Mouse (Mus musculus) erythroid progenitor cell, adult 5-6 weeks (primary cell): ENCODE measurements at regions not wholly inside any gene's neighbourhood (a gene's known extent, or its start where the extent isn't known, plus 50 kb on each side); places are given as distances from the start of the nearest gene placed in this dataset.

ENCODE experiments used
- ATAC-seq: replicated peaks from 2 replicates; pipeline ENCODE4 v1.8.0; 2016; ENCODE audit warnings: moderate number of reproducible peaks, mild to moderate bottlenecking, moderate TSS enrichment, inconsistent platforms; ENCODE audit not compliant: poor library complexity, low FRiP score, severe bottlenecking

- ATAC-seq = no peak
These were observed 477.2 kb upstream of the Syt1 start for GRCm38 (mm10) chr10:109488000-109488399.

GRCm38 (mm10) chr10:109486917-109487604, 476.3 kb upstream of the Syt1 start:
- no peak for ATAC-seq

- ATAC-seq = no peak
These were observed 469.8 kb upstream of the Syt1 start for GRCm38 (mm10) chr10:109480551-109480950.

GRCm38 (mm10) chr10:109479941-109480340, 469.2 kb upstream of the Syt1 start:
- no peak for ATAC-seq

GRCm38 (mm10) chr10:109466516-109466915, 455.7 kb upstream of the Syt1 start:
- no peak for ATAC-seq

- no peak for ATAC-seq
These were observed 420.3 kb upstream of the Syt1 start for GRCm38 (mm10) chr10:109431112-109431511.

- ATAC-seq = no peak
These were observed 417.1 kb upstream of the Syt1 start for GRCm38 (mm10) chr10:109427878-109428277.

GRCm38 (mm10) chr10:109407011-109407410, 396.2 kb upstream of the Syt1 start:
- no peak for ATAC-seq

GRCm38 (mm10) chr10:109405116-109405685, 394.4 kb upstream of the Syt1 start:
- no peak for ATAC-seq

GRCm38 (mm10) chr10:109383758-109384157, 373.0 kb upstream of the Syt1 start:
- no peak for ATAC-seq

- ATAC-seq = no peak
These were observed 368.1 kb upstream of the Syt1 start for GRCm38 (mm10) chr10:109378846-109379245.

GRCm38 (mm10) chr10:109360161-109360560, 349.4 kb upstream of the Syt1 start:
- ATAC-seq = no peak

GRCm38 (mm10) chr10:109358812-109359211, 348.0 kb upstream of the Syt1 start:
- ATAC-seq = no peak

- no peak for ATAC-seq
These were observed 322.1 kb upstream of the Syt1 start for GRCm38 (mm10) chr10:109332846-109333386.

GRCm38 (mm10) chr10:109309286-109309685, 298.5 kb upstream of the Syt1 start:
- ATAC-seq = no peak

GRCm38 (mm10) chr10:109300199-109300598, 289.4 kb upstream of the Syt1 start:
- no peak for ATAC-seq

- no peak for ATAC-seq
These were observed 289.0 kb upstream of the Syt1 start for GRCm38 (mm10) chr10:109299785-109300184.

GRCm38 (mm10) chr10:109283348-109283747, 272.6 kb upstream of the Syt1 start:
- ATAC-seq = no peak

GRCm38 (mm10) chr10:109249781-109250180, 239.0 kb upstream of the Syt1 start:
- ATAC-seq = no peak

GRCm38 (mm10) chr10:109246328-109246727, 235.5 kb upstream of the Syt1 start:
- ATAC-seq = no peak

- no peak for ATAC-seq
These were observed 226.2 kb upstream of the Syt1 start for GRCm38 (mm10) chr10:109237026-109237425.
